Mouse (Mus musculus): Measurements from ENCODE around the gene Noa1.
A peak's percentile ranks its signal among the peaks of the same experiment; 100 is the strongest.

Gene Noa1

DNA sequence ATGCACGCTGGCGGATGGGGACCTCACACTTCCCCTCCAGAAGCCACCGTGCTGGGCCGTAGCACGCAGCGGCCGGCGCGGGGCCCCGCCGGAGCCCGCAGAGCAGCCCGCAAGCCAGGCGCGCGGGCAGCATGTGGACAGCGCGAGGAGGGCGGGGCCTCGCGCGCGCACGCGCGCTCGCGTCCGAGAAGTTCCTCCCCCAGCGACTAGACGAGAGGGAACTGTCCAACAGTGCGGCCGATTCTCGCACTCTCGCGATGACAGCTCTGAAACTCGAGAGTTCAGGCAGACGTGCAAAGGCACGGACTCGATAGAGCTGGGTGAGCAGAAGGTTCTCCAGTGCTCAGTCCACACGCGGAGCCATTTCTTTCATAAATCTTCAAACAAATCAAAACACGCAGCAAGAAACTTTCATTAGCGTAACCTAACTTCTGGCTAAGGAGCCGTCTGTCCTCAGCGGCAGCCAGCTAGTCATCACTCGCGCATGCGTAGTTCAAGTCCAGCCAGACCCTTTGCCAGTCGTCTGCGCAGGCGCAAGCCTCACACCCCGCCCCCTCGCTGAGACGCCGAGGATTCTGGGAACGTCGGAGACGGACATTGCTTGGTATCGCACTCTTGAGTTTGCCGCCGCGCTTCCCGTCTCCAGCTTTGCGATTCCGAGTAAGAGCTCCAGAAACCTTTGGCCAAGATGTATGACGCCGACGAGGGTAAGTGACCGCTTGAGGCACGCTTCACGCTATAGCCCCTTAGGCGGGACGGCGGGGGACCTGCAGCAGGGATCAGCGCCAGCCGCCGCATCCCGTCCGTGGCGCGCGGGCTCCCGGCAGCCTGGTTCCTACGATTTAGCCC, at the start of gene Noa1, which contains the start of gene Polr2b:
Gene Noa1 (minus strand): TSS at position 161 of the 849 bp plus-strand sequence.
Gene Polr2b (plus strand): TSS at position 224 of the 849 bp plus-strand sequence.
- peak; percentile 93 for ATAC-seq (ENCODE audit: insufficient number of reproducible peaks, low FRiP score, low TSS enrichment)

DNA sequence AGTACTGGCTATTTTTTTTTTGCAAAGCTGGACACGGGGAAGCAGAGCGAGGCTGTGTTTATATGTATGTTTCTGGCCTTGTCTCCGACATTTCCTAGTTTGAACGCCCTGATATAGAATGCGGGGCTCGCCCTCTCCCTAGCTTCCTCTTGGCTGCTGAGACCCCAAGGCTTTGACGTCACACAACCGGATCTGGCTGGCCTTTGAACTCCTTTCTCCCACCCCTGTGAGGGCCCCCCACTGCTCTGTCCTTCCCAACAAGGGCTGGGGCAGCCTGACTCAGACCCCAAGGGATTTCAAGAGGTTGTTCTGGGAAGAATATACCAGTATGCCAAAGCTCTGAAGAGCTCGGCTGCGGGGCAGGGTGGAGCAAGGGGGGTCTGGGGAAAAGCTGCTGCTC, 48.5 kb upstream of the Noa1 start:
- ATAC-seq (ENCODE audit: insufficient number of reproducible peaks, low FRiP score, low TSS enrichment): no peak

DNA sequence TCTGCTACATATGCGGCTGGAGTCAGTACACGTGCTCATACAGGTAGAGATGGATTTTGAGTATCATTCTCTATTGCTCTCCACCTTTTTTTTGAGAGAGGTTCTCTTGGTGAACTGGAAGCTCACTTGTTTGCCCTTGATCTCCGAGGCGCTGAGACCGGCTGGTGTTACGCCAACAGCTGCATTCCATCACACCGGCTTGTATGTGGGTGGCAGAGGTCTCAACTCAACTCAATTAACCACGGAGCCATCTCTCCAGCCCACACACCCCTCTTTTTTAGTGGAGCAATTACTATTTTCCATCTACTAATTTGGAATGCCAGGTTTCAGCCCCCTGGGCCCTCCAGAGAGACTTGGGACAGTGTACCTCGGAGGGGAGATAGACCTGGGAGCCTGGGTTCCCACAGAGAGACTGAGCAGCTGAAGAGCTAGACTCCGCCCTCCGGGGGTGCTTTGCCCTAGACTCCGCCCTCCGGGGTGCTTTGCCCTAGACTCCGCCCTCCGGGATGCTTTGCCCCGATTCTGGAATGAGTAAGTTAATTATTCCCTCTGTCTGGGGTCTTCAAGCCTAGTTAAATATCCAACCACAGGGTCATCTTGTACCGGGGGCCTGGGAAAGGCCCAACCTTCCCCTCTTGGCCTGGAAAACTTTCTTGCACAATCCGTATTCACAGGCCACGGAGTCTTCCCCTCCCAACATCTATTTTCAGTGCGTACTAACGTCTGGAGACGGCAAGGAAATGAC, 47.7 kb upstream of the Noa1 start:
- no peak for ATAC-seq (ENCODE audit: insufficient number of reproducible peaks, low FRiP score, low TSS enrichment)

DNA sequence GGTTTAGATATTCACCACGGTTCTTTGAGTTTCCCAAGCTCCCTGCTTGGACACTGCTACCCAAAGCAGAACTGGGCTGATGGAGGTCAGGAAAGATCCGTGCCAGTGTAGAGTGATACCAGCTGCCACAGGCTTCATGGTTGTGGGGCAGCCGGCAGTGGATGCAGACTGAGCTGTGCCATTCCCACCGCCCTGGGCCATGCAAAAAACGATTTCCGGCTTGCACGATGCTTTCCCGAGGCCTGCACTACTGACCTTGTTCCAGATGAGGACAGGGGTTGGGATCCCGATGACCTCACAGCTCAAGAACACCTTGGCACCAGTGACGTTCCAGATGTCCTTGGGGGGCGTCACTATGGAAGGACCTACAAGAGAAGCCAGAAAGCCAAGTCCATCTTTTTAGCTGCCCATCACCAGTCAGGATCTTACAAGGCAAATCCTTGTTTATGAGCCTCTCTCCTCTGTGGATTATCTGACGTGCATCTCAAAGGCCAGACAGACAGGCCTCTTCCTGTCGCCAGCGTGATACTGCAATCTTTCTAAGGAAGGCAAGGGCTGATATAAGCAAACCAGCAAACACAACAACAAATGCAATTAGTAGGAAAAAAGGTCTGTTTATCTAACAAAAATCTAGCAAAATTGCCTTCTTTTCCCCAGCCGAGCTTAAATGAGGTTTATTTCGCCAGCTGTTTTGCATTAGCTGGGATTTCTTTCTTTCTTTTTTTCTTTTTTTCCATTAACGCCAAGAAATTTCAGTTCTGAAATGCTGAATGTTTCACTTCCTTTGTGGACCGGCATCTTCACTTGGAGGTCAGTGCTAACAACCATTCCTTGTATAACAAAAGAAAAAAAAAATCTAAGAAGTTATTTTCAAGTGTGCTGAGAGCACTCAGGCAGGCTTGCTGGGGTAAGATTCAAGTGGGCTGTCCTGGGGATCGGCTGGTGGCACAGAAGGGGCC, 45.7 kb upstream of the Noa1 start:
- ATAC-seq (ENCODE audit: insufficient number of reproducible peaks, low FRiP score, low TSS enrichment): no peak

DNA sequence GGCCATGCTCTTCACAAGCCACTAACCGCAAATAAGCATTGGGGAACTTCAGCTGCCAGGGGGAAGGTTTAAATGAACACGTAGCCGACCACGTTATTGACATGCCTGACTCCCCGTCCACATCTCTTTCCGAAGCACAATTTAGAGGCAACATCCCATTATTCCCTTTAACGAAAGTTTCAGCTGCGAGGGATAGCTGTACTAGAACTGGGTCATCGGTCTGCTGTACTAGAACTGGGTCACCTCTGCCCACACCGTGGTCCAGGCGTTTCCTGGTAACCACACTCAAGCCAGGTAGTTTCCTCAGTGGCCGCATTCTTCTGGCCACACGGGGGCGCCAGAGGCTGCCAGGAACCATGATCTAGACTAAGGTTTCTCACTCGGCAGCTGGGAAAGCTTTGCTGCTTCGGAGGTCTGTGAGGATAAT, 44.5 kb upstream of the Noa1 start:
- peak; percentile 91 for ATAC-seq (ENCODE audit: insufficient number of reproducible peaks, low FRiP score, low TSS enrichment)

DNA sequence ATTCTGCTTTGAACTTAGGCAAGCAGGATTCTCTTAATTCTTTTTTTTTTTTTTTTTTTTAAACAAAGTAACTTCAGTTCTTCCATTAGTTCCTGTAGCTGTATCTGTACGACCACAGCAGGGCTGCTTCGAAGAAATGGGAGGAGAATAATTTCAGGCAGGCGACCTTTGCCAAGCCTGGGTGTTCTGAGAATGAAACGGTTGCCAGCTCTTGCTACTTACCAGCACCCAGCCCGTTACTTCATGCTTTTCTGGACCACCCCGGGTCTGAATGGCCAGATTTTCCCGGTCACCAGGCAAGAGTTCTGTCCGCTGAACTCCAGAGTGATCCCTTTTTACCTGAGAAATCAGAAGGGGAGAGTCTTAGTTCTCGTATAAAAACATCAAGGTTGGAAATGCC, 41.8 kb upstream of the Noa1 start:
- no peak for ATAC-seq (ENCODE audit: insufficient number of reproducible peaks, low FRiP score, low TSS enrichment)

DNA sequence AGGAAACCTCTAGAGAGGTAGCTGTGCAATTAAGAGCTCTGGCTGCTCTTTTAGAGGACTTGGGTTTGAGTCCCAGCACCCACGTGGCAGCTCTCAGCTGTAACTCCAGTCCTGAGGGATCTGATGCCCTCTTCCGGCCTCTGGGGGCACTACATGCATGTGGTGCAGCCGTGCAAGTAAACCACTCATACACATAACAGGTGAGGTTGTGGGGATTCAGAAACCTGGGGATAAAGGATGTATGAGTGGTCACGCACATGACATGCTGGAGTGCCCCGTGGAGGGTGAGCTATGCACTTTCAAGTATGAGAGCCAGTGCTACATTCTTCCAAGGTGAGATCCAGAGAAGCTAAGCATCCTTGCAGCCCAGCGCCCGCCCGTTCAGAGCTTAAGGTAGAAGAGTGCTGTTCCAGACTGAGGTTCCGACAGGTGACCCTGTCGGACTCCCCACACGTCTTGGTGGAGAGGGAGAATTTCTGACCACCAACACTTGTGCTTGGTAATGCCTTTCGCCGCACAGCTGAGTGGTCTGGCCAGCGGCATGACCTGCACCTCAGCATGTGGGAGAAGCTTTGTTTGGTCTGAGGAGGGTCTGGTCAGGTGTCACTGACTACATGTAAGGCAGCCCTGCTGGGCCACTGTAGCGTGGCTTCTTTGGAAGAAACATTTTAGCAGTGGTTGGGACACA, 40.2 kb upstream of the Noa1 start:
- ATAC-seq (ENCODE audit: insufficient number of reproducible peaks, low FRiP score, low TSS enrichment): no peak

DNA sequence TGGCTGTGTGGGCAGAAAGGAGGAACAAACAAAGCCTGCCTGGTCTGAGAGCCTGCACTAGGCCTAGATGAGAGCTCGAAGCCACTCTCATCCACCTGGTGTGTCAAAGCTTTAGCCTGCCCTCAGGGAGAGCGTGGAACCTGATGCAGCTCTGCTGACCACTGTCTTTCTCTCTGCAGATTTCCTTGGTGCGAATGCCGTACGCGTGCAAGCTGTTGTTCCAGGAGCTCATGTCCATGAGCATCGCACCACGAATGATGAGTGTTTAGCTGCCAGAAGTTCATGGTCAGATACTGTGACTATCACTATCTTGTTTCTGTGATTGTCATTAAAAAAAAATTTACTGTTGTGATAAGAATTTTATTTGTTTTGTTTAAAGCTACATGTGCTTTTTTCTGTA, 39.0 kb upstream of the Noa1 start:
- no peak for ATAC-seq (ENCODE audit: insufficient number of reproducible peaks, low FRiP score, low TSS enrichment)

DNA sequence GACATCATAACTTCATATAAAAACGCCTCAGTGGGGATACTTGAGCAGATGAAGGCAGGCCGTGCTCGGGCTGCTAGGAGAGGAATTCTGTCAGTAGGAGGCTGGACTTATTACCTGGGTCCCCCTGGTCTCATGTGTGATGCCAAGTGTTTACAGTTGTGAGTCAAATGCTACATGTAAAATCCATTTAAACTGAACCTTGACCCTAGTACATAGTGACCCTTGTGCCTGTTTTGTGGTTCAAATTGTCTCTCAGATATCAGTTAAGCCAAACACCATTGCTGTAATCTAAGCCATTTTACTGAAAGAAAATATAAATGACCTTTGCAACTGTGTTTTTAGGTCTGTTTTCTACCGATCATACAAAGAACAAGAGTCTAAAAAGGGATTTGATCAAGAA, 30.1 kb upstream of the Noa1 start:
- ATAC-seq (ENCODE audit: insufficient number of reproducible peaks, low FRiP score, low TSS enrichment): no peak

DNA sequence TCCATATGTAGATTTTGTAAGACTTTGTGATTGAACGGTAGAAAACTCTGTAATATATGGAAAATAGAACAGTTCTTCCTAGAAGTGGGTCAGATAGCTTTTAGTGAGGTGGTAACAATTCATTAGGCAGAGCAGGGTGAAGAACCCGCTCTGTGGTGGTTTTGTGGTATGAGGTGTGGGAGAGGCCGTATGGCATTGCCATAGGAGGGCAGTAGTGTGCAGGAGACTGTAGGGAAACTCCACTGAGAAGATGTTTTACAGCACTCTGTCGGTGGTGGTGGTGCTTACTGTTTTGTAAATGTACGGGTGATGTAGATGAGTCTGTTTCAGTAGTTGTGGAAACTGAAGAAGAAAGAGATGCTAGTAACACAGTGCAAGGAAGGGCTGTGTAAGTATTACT, 20.3 kb upstream of the Noa1 start:
- no peak for ATAC-seq (ENCODE audit: insufficient number of reproducible peaks, low FRiP score, low TSS enrichment)

DNA sequence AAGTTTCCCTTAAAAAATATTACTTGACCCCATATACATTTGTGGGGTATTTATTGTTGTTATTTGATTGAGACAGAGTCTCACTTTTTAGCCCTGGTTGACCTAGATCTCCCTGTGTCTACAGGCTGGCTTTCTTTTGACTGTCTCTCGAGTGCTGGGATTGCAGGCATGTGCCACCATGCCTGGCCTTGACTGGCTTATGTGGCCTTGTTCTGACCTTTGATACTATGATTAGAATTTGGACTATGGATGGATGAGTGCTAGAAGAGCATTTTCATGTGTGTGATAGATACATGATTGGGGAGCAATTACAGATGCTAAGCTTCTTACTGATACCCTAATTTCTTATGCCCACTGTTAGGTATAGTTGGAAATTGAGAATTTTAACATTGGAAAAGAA, 15.1 kb upstream of the Noa1 start:
- no peak for ATAC-seq (ENCODE audit: insufficient number of reproducible peaks, low FRiP score, low TSS enrichment)

DNA sequence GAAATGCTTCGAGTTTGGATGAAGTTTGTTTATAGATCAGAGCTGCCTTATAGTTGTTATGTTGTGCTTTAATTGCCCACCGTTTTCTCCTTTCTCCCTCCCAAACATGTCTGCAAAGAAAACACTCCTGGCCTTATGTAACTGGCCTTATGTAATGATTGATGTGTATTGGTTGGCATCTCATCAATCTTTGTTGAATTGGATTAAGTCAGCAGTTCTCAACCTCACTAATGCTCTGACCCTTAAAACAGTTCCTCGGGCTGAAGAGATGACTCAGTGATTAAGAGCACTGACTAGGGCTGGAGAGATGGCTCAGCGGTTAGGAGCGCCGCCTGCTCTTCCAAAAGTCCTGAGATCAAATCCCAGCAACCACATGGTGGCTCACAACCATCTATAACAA, 5.1 kb upstream of the Noa1 start:
- no peak for ATAC-seq (ENCODE audit: insufficient number of reproducible peaks, low FRiP score, low TSS enrichment)

DNA sequence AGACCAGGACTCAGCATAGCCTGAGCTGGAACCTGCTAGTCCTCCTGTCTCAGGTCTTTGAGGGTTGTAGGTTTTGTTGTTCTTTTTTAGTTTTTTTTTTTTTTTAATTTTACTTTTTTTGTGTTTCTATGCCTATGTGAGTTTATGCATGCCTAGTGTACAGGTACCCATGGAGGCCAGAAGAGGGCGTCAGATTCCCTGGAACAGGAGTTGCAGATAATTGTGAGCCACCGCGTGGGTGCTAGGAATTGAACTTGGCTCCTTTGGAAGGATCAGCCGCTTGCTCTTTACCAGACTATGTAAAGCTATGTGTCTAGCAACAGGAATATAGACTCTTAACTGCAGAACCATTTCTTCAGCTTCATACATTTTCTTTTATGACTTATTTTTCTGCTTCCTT, 4.3 kb upstream of the Noa1 start:
- no peak for ATAC-seq (ENCODE audit: insufficient number of reproducible peaks, low FRiP score, low TSS enrichment)

DNA sequence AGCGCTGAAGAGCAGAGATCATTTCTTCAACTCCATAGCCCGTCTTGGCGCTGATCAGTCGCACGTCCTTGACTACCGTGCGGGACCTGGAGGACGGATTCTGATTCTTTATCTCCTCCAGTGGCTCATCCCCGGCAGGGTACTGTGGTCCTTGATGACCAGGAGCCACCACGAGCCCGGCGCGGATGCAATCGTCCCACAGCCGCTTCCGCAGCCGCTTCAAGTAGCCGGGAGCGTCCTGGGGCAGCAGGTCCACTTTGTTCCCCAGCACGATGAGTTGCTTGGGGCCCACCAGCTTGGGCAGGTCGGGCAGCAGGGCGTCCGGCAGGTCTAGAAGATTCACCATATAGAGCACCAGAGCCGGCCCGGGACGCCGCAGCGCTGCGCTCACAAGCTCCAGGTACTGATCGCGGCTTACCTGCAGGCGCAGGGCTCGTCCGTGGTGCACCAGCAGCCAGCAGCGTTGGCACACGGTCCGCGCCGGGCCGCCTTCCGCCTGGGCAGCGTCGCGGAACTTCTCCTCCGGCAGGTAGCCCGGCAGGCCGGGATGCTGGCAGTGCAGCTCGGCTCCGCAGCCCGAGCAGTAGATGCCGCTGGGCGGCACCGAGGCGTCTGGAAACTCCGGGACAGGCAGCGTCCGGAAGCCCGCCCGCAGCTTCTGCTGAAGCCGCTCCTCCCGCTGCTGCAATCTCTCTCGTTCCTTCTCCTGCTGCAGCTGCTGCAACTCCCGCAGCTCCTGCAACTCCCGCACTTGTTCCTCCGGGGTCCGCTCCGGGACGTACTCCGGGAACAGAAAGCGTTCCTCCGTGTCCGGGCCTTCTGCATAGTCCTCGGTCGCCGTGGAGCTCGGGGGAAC, 605 bp downstream of the Noa1 start:
- peak; percentile 17; the same call in 1 of the 2 replicates for ATAC-seq (ENCODE audit: insufficient number of reproducible peaks, low FRiP score, low TSS enrichment)

DNA sequence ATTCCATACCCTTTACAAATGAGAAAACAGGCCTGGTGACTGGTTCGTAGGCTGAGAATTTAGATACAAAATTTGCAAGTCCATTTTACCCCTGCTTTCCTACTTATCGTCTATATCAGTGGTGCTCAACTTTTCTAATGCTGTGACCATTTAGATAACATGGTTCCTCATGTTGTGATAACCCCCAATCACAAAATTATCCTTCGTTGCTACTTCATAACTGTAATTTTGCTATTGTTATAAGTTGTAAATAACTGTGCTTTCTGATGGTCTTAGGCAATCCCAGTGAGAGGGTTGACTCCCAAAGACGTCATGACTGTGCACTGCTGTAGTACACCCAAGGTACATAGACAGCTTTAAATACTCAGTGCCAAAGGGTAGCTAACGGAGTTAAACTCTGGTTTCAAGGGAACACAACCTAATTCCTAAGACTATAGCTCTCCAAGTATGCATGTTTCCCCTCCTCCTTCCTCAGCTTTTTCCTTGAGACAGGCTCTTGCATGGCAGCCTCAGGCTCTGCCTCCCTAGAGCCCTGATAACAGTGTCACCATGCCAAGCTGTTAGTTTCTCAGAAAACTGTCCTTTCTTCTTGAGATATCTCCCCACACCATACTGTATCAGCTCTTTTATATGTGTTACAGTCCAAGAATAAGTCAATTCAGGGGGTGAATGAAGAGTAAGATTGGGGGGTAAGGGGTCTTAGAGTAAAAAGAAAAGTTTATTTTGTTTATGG, 1.9 kb downstream of the Noa1 start:
- no peak for ATAC-seq (ENCODE audit: insufficient number of reproducible peaks, low FRiP score, low TSS enrichment)

DNA sequence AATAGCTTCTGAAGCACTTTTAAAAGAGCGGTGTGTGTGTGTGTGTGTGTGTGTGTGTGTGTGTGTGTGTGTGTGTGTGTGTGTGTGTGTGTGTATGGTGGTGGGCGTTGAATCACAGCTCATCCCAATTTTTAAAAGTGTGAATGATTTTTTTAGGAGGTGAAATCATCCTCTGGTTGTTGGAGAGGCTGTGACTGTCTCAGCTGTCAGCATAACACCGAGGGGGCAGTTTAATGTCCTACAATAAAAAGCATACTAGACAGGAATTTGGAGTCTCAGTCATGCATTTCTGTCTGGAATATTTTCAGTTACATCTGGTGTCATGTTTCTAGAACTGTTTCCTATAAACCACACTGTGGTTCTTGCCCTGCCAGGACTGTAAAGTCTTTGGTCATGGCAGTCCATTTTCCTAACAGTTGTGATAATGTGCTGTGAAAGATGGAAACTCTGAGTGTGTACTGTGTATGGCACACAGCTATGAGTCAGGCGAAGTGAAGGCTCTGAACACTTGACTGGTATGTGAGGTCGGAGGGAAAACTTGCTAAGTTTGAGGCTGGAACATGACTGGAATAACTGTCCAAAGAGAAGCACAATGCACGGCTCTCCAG, 8.5 kb downstream of the Noa1 start:
- ATAC-seq (ENCODE audit: insufficient number of reproducible peaks, low FRiP score, low TSS enrichment): no peak

DNA sequence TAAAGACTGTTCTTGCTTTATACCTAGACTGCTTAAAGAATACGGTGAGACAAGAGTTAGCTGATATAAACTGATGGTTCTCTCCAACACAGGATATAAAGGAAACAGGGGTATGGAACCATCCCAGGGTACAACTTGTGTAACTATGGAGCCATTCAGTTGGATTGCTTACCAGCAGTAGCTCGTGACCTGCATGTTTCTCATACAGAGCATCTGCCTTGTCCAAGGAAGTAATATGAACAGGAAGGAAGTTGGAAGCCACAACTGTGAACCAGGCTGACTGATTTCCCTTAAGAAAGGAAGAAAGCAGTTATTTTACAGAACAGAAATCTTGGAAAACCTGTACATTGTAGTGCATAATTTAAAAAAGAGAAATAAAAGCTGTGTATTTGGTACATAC, 10.4 kb downstream of the Noa1 start:
- no peak for ATAC-seq (ENCODE audit: insufficient number of reproducible peaks, low FRiP score, low TSS enrichment)

Measured in cerebellum, adult (tissue).